Mouse (Mus musculus) bone marrow, adult 2 months (tissue): Measurements from ENCODE around the gene Mslnl.

Experiments used
- CTCF ChIP-seq: fragments of 200-500 bp; IDR thresholded peaks from 2 replicates; pipeline ENCODE4 v1.5.1; 2011; ENCODE audit warnings: low read length, control low read depth; ENCODE audit not compliant: control insufficient read depth, insufficient read depth
- POLR2A ChIP-seq: fragments of 200-500 bp; IDR thresholded peaks from 2 replicates; pipeline ENCODE4 v1.6.1; 2011; ENCODE audit warnings: low read depth, mild to moderate bottlenecking, control low read depth, low read length, borderline replicate concordance; ENCODE audit not compliant: control insufficient read depth

GRCm38 (mm10) chr17:25755627-25756377, 20.0 kb downstream of the Mslnl start:
- no peak for TF ChIP-seq POLR2A
- no peak for TF ChIP-seq CTCF
